Mouse (Mus musculus) stomach, embryonic 15.5 days (tissue): ENCODE measurements around the gene Olfr767. TPM values are rescaled to one million over a fixed set of nuclear protein-coding genes. Genes with fewer than 3 reads are reported as not detected.
"Not testable (repeated sequence)": the region's sequence is repeated elsewhere in the genome, so short reads cannot be mapped to it uniquely, and the experiment has no call there.

ENCODE experiments used
- ATAC-seq: fragments of 200-750 bp; cut with Nextera tagmentation; 2 replicates; pipeline ENCODE4 v1.8.0; 2017; ENCODE audit warnings: low read depth, moderate number of reproducible peaks, moderate TSS enrichment; ENCODE audit not compliant: insufficient read depth, low FRiP score
- H3K27ac ChIP-seq: fragments of 300-500 bp; sonication (generic); 2 replicates; pipeline ENCODE4 v1.5.1; 2015; ENCODE audit warnings: mild to moderate bottlenecking, inconsistent platforms
- H3K27me3 ChIP-seq: fragments of 300-500 bp; sonication (generic); replicated peaks from 2 replicates; pipeline ENCODE4 v1.6.1; 2015; ENCODE audit warnings: inconsistent platforms
- H3K36me3 ChIP-seq: fragments of 300-500 bp; sonication (generic); 2 replicates; pipeline ENCODE4 v1.6.1; 2015; ENCODE audit warnings: inconsistent platforms
- H3K4me1 ChIP-seq: fragments of 300-500 bp; sonication (generic); 2 replicates; pipeline ENCODE4 v1.6.1; 2015; ENCODE audit warnings: inconsistent platforms
- H3K4me2 ChIP-seq: fragments of 300-500 bp; sonication (generic); 2 replicates; pipeline ENCODE4 v1.6.1; 2015; ENCODE audit warnings: mild to moderate bottlenecking, inconsistent platforms
- H3K4me3 ChIP-seq: fragments of 300-500 bp; sonication (generic); replicated peaks from 2 replicates; pipeline ENCODE4 v1.5.1; 2015; ENCODE audit warnings: inconsistent platforms
- H3K9ac ChIP-seq: fragments of 300-500 bp; sonication (generic); 2 replicates; pipeline ENCODE4 v1.6.1; 2015; ENCODE audit warnings: inconsistent platforms
- H3K9me3 ChIP-seq: fragments of 300-500 bp; sonication (generic); 2 replicates; pipeline ENCODE4 v1.6.1; 2016; ENCODE audit warnings: inconsistent platforms
- WGBS: fragments of 180-500 bp; shearing (Covaris S2); methylation state at CpG from one replicate; pipeline ENCODE4 v1.1.7; 2015; 5-methylcytosine and 5-hydroxymethylcytosine counted together
- polyA plus RNA-seq: library from polyadenylated mRNA; unstranded; fragments of >200 nt; fragmentation: Nextera tagmentation; extraction: Ambion mirVana; gene quantifications from 2 replicates; pipeline ENCODE4 v1.2.1, GENCODE M21; 2015

Gene Olfr767
- polyA plus RNA-seq, result not detected in 2 replicates

DNA sequence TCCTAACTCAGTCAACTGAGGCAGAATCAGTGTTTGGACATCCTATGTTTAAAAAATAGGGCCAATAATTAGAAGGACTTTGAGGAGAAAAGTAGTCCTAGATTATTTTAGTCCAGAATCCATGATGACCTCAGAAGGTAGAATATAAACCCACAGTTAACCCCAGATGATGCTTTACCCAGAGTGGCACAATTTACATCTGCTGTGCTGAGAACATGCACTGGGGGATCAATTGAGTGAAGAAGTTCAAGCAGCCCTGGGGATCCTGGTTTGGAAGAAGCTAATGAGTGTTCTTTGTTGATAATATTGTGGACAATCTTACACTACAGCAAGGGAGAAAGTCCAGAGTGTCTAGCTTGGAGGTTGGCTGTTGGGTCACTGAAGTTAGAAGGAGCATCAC, at the start of gene Olfr767:
TSS of gene Olfr767 (minus strand) at position 101 of the 400 bp plus-strand sequence.
- not testable (repeated sequence) for ATAC-seq, H3K36me3 ChIP-seq, H3K9me3 ChIP-seq

DNA sequence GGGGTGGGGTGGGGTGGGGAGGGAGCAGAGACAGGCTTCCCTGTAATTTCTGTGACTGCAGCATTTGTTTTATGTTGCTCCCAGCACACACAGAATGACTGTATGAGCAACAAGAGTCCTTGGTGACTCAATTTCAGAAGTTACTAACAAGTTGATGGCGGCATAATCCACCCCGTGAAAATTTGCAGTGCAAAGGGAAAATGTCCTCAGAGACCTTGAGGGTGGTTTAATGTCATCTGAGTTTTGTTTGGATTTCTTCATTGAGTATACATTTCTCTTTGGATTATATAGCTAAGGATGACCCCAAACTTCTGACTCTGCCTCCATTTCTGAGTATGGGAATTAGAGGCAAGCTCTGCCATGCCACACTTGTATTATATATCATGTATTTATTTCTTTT, 35.1 kb upstream of the Olfr767 start, which contains the start of gene Olfr769:
TSS of gene Olfr769 (minus strand) at position 101 of the 400 bp plus-strand sequence.
- 71% methylated on average over 2 of the region's 2 CpGs for WGBS
- H3K4me3 ChIP-seq, result no peak within 1 kb of the TSS
- no peaks in the 10 kb centered on the region for H3K9me3 ChIP-seq
- ATAC-seq, result no peak
- H3K4me2 ChIP-seq, result no peak within 1 kb of the TSS
- H3K9ac ChIP-seq, result no peak within 1 kb of the TSS
- H3K27me3 ChIP-seq, result no peaks in the 10 kb centered on the region
- H3K36me3 ChIP-seq, result no peaks in the 10 kb centered on the region
- H3K4me1 ChIP-seq, result no peaks in the 10 kb centered on the region
- H3K27ac ChIP-seq, result no peak within 1 kb of the TSS

More for the DNA sequence above, at the start of gene Olfr767:
- not testable (repeated sequence) for H3K27me3 ChIP-seq, H3K27ac ChIP-seq, H3K4me2 ChIP-seq, H3K9ac ChIP-seq, H3K4me3 ChIP-seq, H3K4me1 ChIP-seq

GRCm38 (mm10) chr10:129115146-129115545, 32.4 kb upstream of the Olfr767 start:
- Histone ChIP-seq H3K4me1 (no peaks in the 10 kb centered on the region), H3K4me2 (no peak overlapping the region), H3K27me3 (no peaks in the 10 kb centered on the region), H3K4me3 (no peak overlapping the region), H3K36me3 (no peaks in the 10 kb centered on the region), H3K9ac (no peak overlapping the region), H3K27ac (no peak overlapping the region), H3K9me3 (no peaks in the 10 kb centered on the region)
- WGBS, result 87% methylated on average over 3 of the region's 3 CpGs
- no peak for ATAC-seq

- H3K36me3 ChIP-seq, result no peaks in the 10 kb centered on the region
- H3K27me3 ChIP-seq, result no peaks in the 10 kb centered on the region
- H3K9me3 ChIP-seq, result no peaks in the 10 kb centered on the region
- no peak overlapping the region for H3K9ac ChIP-seq
- H3K4me2 ChIP-seq, result no peak overlapping the region
- H3K27ac ChIP-seq, result no peak overlapping the region
- 27% methylated on average over 3 of the region's 3 CpGs for WGBS
- H3K4me3 ChIP-seq, result no peak overlapping the region
- ATAC-seq, result no peak
- no peaks in the 10 kb centered on the region for H3K4me1 ChIP-seq
Measured at GRCm38 (mm10) chr10:129101231-129101630, 18.5 kb upstream of the Olfr767 start.

- Histone ChIP-seq H3K36me3 (no peaks in the 10 kb centered on the region), H3K4me1 (no peaks in the 10 kb centered on the region), H3K9me3 (no peaks in the 10 kb centered on the region), H3K9ac (no peak within 1 kb of the TSS), H3K27ac (no peak within 1 kb of the TSS), H3K4me2 (no peak within 1 kb of the TSS), H3K27me3 (no peaks in the 10 kb centered on the region), H3K4me3 (no peak within 1 kb of the TSS)
- WGBS, result 69% methylated on average over 1 of the region's 1 CpGs
- ATAC-seq, result no peak
Measured at GRCm38 (mm10) chr10:129099275-129099674, 16.6 kb upstream of the Olfr767 start, which contains the start of gene Olfr768. Gene Olfr768 (minus strand): TSS chr10:129099375.

GRCm38 (mm10) chr10:129068877-129069276, 13.8 kb downstream of the Olfr767 start, which contains the start of gene Olfr766-ps1:
Gene Olfr766-ps1 (minus strand): TSS chr10:129068977.
- Histone ChIP-seq H3K4me2 (no peak within 1 kb of the TSS), H3K27me3 (no peaks in the 10 kb centered on the region), H3K4me3 (no peak within 1 kb of the TSS), H3K36me3 (no peaks in the 10 kb centered on the region), H3K4me1 (no peaks in the 10 kb centered on the region), H3K9ac (no peak within 1 kb of the TSS), H3K27ac (no peak within 1 kb of the TSS), H3K9me3 (no peaks in the 10 kb centered on the region)
- 88% methylated on average over 2 of the region's 2 CpGs for WGBS
- ATAC-seq, result no peak

DNA sequence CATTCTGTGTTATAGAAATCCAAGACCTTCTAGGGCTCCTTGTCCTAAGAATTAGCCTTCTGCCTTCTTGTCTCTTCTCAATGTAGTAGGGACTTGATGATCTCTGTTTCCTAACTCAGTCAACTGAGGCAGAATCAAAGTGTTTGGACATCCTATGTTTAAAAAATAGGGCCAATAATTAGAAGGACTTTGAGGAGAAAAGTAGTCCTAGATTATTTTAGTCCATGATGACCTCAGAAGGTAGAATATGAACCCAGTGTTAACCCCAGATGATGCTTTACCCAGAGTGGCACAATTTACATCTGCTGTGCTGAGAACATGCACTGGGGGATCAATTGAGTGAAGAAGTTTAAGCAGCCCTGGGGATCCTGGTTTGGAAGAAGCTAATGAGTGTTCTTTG, 32.8 kb downstream of the Olfr767 start, which contains the start of gene Olfr765:
TSS of gene Olfr765 (minus strand) at position 101 of the 400 bp plus-strand sequence.
- not testable (repeated sequence) for H3K4me2 ChIP-seq, H3K27me3 ChIP-seq, H3K36me3 ChIP-seq, H3K4me3 ChIP-seq, H3K4me1 ChIP-seq, H3K9me3 ChIP-seq, H3K9ac ChIP-seq, H3K27ac ChIP-seq, ATAC-seq

DNA sequence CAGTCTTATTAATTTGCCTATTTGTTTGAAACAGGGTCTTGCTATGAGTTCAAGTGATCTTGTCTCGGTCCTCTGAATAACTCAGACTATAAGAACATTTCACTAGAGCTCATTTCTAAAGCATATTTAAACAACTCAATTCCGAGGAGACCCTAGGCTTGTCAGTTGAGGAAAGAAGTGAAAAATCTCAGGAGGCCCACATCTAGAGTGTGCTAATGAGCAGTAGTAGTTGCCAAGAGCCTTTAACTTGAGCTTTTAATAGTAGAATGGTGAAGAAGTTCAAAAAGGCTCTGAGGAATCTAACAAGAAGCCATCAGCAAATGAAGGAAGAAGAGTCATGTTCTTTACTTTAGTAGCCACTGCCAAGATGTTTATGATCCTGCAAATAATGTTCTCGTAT, 42.9 kb downstream of the Olfr767 start, which contains the start of gene Olfr764-ps1:
TSS of gene Olfr764-ps1 (minus strand) at position 101 of the 400 bp plus-strand sequence.
- H3K36me3 ChIP-seq, result no peaks in the 10 kb centered on the region
- no peak within 1 kb of the TSS for H3K27ac ChIP-seq
- no peak within 1 kb of the TSS for H3K4me2 ChIP-seq
- H3K4me3 ChIP-seq, result no peak within 1 kb of the TSS
- H3K4me1 ChIP-seq, result no peaks in the 10 kb centered on the region
- H3K27me3 ChIP-seq, result no peaks in the 10 kb centered on the region
- ATAC-seq, result no peak
- H3K9me3 ChIP-seq, result no peaks in the 10 kb centered on the region
- 81% methylated on average over 3 of the region's 3 CpGs for WGBS
- no peak within 1 kb of the TSS for H3K9ac ChIP-seq

DNA sequence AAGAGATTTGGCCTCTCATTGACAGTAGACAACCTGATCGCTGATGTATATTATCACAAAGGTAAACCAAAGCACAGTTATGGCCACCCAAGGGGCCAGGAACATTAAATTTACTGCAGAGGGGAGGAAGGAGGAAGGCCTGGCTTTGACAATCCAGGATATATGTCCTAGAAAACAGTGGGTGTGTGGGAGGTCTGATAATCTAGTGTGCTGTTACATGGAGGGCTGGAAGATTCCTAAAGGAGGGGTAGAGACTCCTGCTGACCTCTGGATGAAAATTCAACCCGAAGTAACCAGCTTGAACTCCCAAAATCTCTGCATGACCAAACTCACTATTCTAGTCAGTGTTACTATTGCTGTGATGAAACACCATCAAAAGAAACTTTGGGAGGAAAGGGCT, 54.4 kb downstream of the Olfr767 start:
- no peak overlapping the region for H3K27ac ChIP-seq
- H3K27me3 ChIP-seq, result no peaks in the 10 kb centered on the region
- no peak overlapping the region for H3K9ac ChIP-seq
- H3K4me1 ChIP-seq, result no peaks in the 10 kb centered on the region
- no peaks in the 10 kb centered on the region for H3K36me3 ChIP-seq
- no peaks in the 10 kb centered on the region for H3K9me3 ChIP-seq
- WGBS, result 65% methylated on average over 2 of the region's 2 CpGs
- H3K4me2 ChIP-seq, result no peak overlapping the region
- H3K4me3 ChIP-seq, result no peak overlapping the region
- ATAC-seq, result no peak

DNA sequence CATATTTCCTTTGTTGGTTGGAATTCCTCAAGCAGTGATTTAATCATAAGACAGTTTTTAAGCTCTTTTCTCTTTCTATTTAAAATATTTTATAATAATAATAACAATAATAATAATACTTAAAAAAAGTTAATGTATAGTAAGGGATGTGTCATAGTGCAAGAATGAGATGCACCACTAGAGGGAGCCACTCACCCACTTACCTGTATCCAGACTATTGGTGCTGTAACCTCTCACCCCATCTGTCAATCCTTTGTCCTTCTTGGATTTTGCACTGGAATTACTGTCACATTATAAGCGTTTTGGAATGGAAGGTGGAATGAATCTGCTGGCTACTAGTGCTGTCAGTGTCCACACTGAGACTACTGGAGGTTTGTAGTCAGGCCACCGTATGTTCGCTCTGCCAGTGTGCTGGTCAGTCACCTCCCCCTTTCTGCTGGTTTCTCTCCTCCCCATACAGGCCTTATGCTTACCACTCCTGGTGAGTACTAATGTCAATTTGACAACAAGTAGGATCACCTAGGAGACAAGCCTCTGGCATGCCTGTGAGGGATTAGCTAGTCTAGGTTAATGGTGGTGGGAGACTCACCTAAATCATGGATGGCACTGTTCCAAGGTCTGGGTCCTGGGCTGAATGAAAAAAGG, 56.6 kb downstream of the Olfr767 start:
- 59% methylated on average over 3 of the region's 3 CpGs for WGBS
- H3K27me3 ChIP-seq, result no peaks in the 10 kb centered on the region
- no peak for ATAC-seq
- H3K4me2 ChIP-seq, result no peak overlapping the region
- H3K9ac ChIP-seq, result no peak overlapping the region
- H3K4me3 ChIP-seq, result no peak overlapping the region
- no peak overlapping the region for H3K27ac ChIP-seq
- H3K4me1 ChIP-seq, result no peaks in the 10 kb centered on the region
- H3K36me3 ChIP-seq, result no peaks in the 10 kb centered on the region
- H3K9me3 ChIP-seq, result no peaks in the 10 kb centered on the region
